Mouse (Mus musculus) cerebellum, adult 2 months (tissue): ENCODE results near the gene Atg7. TPM values are rescaled to one million over a fixed set of nuclear protein-coding genes. Genes with fewer than 3 reads are reported as not detected.

ENCODE experiments used
- DNase-seq, 2 experiments: peaks; one replicate each; pipeline ENCODE4 v3.0.0; 2021
- H3K27ac ChIP-seq: fragments of 200-500 bp; 2 replicates; pipeline ENCODE4 v1.5.1; 2012; ENCODE audit warnings: low read length, control low read depth, inconsistent platforms; ENCODE audit not compliant: insufficient read depth
- H3K27me3 ChIP-seq: fragments of 200-500 bp; 2 replicates; pipeline ENCODE4 v1.6.1; 2012; ENCODE audit warnings: inconsistent platforms, mild to moderate bottlenecking, low read length, moderate library complexity; ENCODE audit not compliant: control insufficient read depth, insufficient read depth
- H3K4me1 ChIP-seq: fragments of 200-500 bp; 2 replicates; pipeline ENCODE4 v1.6.1; 2011; ENCODE audit warnings: low read length; ENCODE audit not compliant: control insufficient read depth, insufficient read depth
- H3K4me3 ChIP-seq: fragments of 200-500 bp; replicated peaks from 2 replicates; pipeline ENCODE3; 2011; ENCODE audit warnings: mild to moderate bottlenecking, low read depth, low read length, control low read depth; ENCODE audit not compliant: insufficient read depth
- CTCF ChIP-seq: fragments of 200-500 bp; IDR thresholded peaks from 2 replicates; pipeline ENCODE4 v1.5.1; 2011; ENCODE audit warnings: low read depth, mild to moderate bottlenecking, control low read depth, low read length, moderate library complexity, borderline replicate concordance; ENCODE audit not compliant: insufficient read depth
- POLR2A ChIP-seq: fragments of 200-500 bp; IDR thresholded peaks from 2 replicates; pipeline ENCODE4 v1.6.1; 2011; ENCODE audit warnings: low read length, control low read depth, borderline replicate concordance; ENCODE audit not compliant: insufficient read depth
- WGBS: fragments of 180-500 bp; shearing (Covaris S2); methylation state at CpG from one replicate; pipeline ENCODE4 v1.1.7; 2018; 5-methylcytosine and 5-hydroxymethylcytosine counted together
- polyA plus RNA-seq: library from polyadenylated mRNA; depleted of rRNA; stranded (reverse); fragments of >200 nt; gene quantifications from 2 replicates; pipeline ENCODE4 v1.2.3, GENCODE M21; 2012

The Atg7 gene
- polyA plus RNA-seq, 1 experiment, result 22.2 TPM

DNA sequence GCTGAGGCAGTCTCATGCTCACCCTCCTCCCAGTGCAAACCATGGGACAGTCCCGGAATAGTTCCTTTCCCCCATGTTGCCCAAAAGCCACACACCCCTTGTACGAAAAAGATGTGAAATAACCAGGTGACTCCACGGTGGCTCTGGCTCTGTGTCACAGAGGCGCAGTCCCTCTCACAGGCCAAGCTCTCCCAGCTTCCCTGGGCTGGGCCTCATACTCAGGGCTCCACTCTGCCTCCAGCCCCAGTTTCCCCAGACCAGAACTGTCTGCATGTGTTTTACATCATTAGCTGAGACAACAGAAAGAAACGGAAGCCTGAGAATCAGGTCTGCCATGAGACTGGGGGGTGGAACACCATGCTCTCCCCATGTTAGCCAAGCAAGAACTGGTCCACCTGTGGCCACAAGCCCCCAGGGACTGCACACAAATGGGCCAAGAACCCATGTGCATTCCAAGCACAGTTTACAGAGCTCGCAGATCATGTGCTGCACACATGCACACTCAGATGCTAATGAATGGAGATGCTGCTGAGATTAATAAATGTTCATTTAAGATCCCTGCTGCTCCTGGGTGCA lies 226.7 kb downstream of the Atg7 start:
- Histone ChIP-seq H3K27ac (no peak overlapping the region), H3K27me3 (no peaks in the 10 kb centered on the region), H3K4me1 (peaks cover 9% of the 10 kb centered on the region), H3K4me3 (no peak overlapping the region)
- WGBS, result 71% methylated on average over 6 of the region's 6 CpGs
- no peak for DNase-seq
- TF ChIP-seq CTCF (no peak), POLR2A (no peak)

DNA sequence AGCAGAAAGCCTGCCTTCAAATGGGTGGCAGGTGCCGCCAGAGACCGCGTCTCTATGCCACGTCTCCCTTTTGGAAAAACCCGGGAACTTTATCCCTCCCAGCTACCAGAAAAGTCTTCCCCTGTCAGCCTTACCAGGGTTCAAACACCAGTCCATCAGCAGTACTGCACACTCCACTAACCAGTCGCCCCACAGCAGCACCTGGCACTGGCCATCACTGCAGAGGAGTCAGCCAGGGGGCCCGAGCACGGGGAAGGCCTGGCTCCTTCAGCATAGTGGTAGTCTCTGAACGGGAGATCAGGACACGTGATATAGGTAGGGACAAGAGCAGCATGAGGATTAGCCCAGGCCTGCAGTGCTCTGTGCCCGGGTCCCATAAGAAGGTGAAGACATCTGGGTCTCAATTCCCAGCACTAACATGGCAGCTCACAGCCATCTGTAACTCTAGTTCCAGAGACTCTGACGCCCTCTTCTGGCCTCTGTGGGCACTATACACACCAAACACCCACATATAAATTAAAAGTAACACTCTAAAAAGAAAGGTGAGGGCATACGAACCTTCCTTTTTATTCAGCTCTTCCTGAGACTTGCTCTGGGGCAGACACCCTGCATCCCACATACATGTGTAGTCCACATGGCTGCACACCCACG lies 228.2 kb downstream of the Atg7 start:
- H3K27ac ChIP-seq, result no peak overlapping the region
- no peak overlapping the region for H3K4me3 ChIP-seq
- H3K4me1 ChIP-seq, result peaks cover 19% of the 10 kb centered on the region
- DNase-seq, result no peak
- H3K27me3 ChIP-seq, result no peaks in the 10 kb centered on the region
- TF ChIP-seq POLR2A, result no peak
- no peak for TF ChIP-seq CTCF
- 84% methylated on average over 14 of the region's 14 CpGs for WGBS

DNA sequence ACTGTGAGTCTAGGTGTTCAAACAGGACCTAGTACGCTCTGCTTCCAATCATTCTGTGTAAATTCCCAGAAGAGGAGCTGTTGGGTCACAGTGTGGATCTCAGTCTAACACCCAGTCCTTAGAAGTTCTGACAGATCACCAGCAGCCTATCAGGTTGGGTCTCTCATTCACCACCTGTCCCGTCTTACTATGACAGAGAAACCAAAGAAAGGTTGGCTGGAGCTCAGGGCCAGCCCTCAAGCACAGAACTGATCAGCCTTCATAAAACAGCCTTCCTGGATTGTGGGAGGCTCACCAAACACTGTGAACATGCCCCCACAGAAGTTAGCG lies 230.9 kb downstream of the Atg7 start:
- Histone ChIP-seq H3K27me3 (no peaks in the 10 kb centered on the region), H3K4me1 (peaks cover 21% of the 10 kb centered on the region), H3K27ac (peak overlapping the region; percentile 68; the same call in 1 of the 2 replicates), H3K4me3 (no peak overlapping the region)
- WGBS, result 79% methylated on average over 3 of the region's 3 CpGs
- TF ChIP-seq POLR2A, result no peak
- TF ChIP-seq CTCF, result no peak
- DNase-seq, result no peak

GRCm38 (mm10) chr6:114874138-114874928 lies 231.4 kb downstream of the Atg7 start:
- WGBS, result 37% methylated on average over 19 of the region's 19 CpGs
- Histone ChIP-seq H3K27ac (peak overlapping the region; percentile 68), H3K4me3 (peak overlapping the region; percentile 73), H3K27me3 (no peaks in the 10 kb centered on the region), H3K4me1 (peaks cover 21% of the 10 kb centered on the region)
- no peak for TF ChIP-seq CTCF
- TF ChIP-seq POLR2A, result no peak
- peak in 1 of 2 experiments; percentile 15 for DNase-seq

DNA sequence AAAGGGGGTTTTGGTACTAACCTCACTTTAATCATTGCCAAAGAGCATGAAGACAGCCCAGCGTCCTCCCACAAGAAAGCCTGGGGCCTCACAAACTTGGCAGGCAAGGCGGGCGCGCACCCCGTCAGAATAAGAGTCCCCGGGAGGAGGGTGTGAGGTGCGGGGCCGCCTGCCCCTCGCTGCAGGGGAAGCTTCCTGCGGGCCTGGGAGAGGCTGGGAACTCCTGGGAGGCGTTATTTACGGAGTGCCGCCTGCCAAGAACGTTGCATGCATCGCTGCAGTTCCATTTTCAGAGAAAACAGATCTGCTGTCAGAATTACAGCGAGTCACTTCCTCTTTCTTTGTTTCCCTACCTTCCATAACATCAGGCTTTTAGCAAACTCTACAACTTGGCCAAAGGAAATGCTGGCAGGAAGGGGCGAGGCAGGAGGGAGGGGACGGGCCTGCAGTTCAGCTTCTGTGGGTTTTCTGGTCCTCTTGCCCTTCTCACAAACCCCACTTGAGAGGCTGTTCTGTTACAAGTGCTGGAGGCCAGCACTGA lies 232.2 kb downstream of the Atg7 start:
- 1% methylated on average over 18 of the region's 18 CpGs for WGBS
- TF ChIP-seq POLR2A (peak; percentile 34; the same call in 1 of the 2 replicates), CTCF (no peak)
- H3K4me1 ChIP-seq, result peaks cover 21% of the 10 kb centered on the region
- peak overlapping the region; percentile 68 for H3K27ac ChIP-seq
- peak; percentile 87 to 89 for DNase-seq
- H3K4me3 ChIP-seq, result peak overlapping the region; percentile 73
- no peaks in the 10 kb centered on the region for H3K27me3 ChIP-seq

DNA sequence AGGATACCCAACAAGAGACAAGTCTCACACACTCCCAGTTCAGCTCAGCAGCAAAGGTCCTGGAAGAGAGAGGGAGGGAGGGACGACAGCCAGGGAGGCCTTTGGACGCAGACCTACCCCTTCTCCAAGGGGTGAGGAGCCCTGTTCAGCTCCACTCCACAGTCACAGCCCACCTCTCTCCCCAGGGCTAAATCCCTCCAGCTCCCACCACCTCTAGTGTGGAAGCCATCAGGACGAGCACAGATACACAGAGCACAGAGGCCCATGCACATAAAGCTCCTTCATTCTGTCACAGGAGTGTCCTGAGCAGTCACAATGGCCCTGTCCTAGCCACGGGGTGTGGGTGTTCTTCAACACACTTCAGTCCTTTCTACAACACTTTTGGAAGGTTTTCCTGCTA lies 233.1 kb downstream of the Atg7 start:
- WGBS, result 74% methylated on average over 4 of the region's 4 CpGs
- H3K27me3 ChIP-seq, result no peaks in the 10 kb centered on the region
- no peak for DNase-seq
- TF ChIP-seq POLR2A (no peak), CTCF (no peak)
- H3K4me3 ChIP-seq, result no peak overlapping the region
- H3K4me1 ChIP-seq, result peaks cover 21% of the 10 kb centered on the region
- H3K27ac ChIP-seq, result peak overlapping the region; percentile 37; the same call in 1 of the 2 replicates

DNA sequence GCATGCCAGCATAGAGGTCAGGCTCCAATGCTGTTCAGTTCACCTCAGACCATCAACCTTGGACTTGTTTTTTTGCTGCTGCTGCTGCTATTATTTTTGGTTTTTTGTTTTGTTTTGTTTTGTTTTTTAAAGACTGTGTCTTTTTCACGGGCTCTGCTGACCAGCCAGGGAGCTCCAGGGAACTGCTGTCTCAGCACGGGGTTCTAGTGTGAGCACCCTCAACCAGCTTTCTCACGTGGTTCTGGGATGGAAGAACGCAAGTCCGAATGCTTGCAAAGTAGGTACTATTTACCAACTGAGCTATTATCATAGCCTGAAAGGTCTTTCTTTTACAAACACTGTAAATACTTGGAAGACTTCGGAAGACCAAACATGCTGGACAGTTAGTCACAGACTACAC lies 233.6 kb downstream of the Atg7 start:
- Histone ChIP-seq H3K4me1 (peaks cover 21% of the 10 kb centered on the region), H3K27me3 (no peaks in the 10 kb centered on the region), H3K4me3 (no peak overlapping the region), H3K27ac (no peak overlapping the region)
- no peak for DNase-seq
- WGBS, result 87% methylated on average over 6 of the region's 6 CpGs
- no peak for TF ChIP-seq CTCF
- no peak for TF ChIP-seq POLR2A
